Mouse (Mus musculus) fat pad, adult 2 months (tissue): ENCODE measurements around the gene Zdhhc12.
"Not testable (repeated sequence)": the region's sequence is repeated elsewhere in the genome, so short reads cannot be mapped to it uniquely, and the experiment has no call there.

Experiments
- DNase-seq: peaks from one replicate; pipeline ENCODE4 v3.0.0-alpha.2; 2011; ENCODE audit warnings: low read depth, low spot score; ENCODE audit errors: extremely low read depth

Gene Zdhhc12

DNA sequence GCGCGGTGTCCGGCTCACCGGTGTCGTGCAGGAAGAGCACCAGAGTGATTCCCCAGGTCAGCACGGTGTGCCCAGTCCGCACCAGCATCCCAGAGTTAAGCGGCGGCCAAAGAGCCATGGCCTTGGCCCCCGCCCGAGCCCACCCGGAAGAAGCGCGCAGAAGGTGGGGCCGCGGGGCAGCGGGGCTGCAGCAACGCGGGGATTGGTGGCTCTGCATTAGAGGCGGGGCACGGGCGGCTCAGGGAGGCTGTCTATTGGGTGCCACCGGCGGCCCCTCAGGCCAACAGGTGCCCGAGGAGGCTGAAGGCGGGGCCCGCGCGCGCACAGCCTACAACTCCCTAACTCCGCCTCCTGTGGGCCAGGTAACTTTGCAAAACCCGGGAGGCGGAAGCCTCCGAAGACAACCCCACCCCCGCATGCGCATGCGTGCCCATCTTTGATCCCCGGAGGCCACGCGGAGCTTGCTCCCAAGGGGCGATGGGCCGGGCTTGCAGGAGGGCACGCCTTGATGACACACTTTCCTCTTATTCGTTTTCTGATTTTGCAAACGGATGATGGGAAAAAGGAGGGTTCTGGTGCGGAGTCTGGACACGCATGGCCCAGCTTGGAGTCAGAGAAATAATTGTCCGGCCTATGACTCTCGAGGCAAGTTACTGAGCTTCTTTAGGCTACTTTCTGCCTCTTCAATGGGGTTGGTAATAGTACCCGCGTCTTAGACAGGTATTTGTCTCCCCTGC, at the start of gene Zdhhc12:
Zdhhc12 (minus strand) TSS at position 178 of the 737 bp plus-strand sequence.
- DNase-seq: peak; percentile 50

DNA sequence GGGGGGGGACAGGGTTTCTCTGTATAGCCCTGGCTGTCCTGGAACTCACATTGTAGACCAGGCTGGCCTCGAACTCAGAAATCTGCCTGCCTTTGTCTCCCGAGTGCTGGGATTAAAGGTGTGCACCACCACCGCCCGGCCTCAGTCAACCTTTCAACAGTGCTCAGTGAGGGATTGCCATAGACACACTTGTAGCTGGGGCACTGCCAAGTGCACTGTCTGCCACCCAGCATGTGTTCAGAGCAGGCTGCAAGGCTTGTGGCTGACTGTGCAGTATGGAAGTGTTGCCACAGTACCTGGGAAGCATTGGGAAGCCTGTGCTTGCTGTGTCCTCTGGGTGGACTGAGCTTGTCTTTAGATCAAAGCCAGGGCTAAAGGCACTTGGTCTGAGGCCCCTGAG, 46.6 kb upstream of the Zdhhc12 start:
- DNase-seq: not testable (repeated sequence)

DNA sequence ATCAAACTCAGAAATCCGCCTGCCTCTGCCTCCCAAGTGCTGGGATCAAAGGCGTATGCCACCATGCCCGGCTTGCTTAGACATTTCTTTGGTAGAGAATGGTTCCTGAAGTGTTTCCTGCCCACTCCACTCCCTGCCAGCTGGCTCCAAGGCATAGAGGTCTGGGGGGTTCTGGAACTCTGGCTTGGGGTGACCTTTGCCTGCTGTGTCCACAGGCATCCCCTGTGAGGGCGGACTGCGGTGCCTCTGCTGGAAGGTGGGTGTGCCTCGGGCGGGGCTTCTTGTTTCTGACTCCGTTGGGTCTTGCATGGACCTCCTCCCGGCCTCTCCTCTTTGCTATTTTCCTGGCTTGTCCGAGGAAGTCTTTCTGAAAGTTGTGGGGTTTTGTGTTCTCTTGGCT, 43.0 kb upstream of the Zdhhc12 start:
- DNase-seq: no peak

GRCm38 (mm10) chr2:30134928-30135620, 41.6 kb upstream of the Zdhhc12 start:
- no peak for DNase-seq

DNA sequence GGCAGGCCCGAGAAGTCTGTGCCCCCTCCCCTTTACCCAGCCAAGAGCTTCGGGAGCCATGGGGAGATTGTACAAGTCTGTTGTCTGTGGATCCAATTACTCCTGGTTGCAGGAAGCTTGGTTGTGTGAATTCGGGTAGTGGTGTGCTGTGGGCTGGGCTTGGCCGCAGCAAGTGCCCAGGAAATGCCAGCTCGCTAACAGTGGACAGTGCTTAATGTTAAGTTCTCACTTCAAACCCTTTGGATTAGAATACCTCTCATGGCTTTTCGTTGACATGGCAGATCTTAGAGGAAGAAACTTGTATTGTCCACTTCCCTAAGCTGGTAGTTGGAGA, 40.9 kb upstream of the Zdhhc12 start:
- no peak for DNase-seq

GRCm38 (mm10) chr2:30133613-30134377, 40.3 kb upstream of the Zdhhc12 start, which contains the start of gene Tbc1d13:
Gene Tbc1d13, plus strand, starts transcription at chr2:30133746.
- DNase-seq: peak; percentile 39

GRCm38 (mm10) chr2:30132801-30133612, 39.6 kb upstream of the Zdhhc12 start:
- peak; percentile 64 for DNase-seq

DNA sequence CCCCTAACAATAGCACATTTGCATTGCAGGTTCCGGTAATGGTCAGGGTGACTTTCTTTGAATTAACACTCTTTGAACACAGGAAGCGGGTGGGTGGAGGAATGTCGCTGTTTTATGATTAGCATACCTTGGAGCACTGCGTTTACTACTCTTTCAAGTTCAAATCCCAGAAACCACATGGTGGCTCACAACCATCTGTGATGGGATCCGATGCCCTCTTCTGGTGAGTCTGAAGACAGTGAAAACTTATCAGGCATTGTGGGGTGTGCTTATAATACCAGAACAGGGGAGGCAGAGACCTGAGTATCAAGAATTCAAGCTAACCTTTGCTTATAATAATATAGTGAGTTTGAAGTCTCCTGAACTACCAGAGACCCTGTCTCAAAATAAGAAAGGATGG, 37.8 kb upstream of the Zdhhc12 start:
- DNase-seq: not testable (repeated sequence)

- DNase-seq: no peak
Observed at GRCm38 (mm10) chr2:30130156-30130555, 36.7 kb upstream of the Zdhhc12 start.

DNA sequence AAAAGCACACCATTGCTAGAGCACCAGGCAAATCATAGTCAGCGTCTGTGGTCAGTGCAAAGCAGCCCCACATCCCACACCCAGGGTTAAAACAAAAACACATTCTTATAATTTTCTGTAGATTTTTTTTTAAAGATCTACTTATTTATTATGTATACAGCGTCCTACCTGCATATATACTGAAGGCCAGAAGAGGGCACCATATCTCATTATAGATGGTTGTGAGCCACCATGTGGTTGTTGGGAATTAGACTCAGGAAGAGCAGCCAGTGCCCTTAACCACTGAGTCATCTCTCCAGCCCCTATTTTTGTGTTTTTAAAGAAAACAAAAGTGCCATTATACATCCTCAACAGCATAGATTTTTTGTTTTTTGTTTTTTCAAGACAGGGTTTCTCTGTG, 35.3 kb upstream of the Zdhhc12 start:
- DNase-seq: no peak

- no peak for DNase-seq
Observed at GRCm38 (mm10) chr2:30124472-30125274, 31.2 kb upstream of the Zdhhc12 start, which contains the start of gene Zer1. Gene Zer1, minus strand, starts transcription at chr2:30124585.

DNA sequence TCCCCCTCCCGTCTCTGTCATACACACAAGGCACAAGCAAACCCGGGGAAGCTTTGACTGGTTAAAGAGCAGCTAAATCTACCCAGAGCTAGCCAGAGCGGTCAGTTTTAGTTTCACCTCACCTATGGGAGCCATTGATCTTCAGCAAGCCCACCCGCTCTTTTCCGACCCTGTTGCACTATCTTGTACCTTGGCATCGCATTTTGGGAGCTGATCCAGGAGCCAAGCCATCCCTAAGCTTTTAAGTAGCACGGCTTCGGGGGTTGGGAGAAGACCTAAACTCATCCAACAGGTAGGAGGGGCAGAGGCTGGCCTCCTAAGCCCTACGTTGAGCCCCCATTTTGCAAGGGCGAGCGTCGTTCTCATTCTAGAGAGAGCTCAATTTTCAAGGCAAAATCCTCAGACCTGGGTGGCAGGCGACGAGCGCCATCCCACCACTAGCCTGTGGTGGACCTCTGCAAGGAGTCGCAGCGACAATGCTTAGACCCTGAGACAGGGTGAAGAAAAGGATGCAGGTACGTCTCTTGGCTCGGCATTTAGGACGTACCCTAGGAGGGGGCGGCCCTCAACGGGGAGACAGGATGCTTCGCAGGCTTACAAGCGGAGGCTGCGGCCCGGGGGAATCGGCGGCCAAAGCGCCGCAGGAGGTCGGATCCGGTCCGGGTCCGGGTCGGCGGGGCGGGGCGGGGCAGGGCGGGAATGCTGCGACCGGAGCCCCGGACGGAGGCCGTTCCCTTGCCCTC, 30.5 kb upstream of the Zdhhc12 start:
- no peak for DNase-seq

- no peak for DNase-seq
Observed at GRCm38 (mm10) chr2:30122766-30123165, 29.3 kb upstream of the Zdhhc12 start.

GRCm38 (mm10) chr2:30120269-30120668, 26.8 kb upstream of the Zdhhc12 start:
- DNase-seq: no peak

GRCm38 (mm10) chr2:30119641-30120051, 26.2 kb upstream of the Zdhhc12 start:
- DNase-seq: no peak

- no peak for DNase-seq
Observed at GRCm38 (mm10) chr2:30112564-30112963, 19.1 kb upstream of the Zdhhc12 start.

DNA sequence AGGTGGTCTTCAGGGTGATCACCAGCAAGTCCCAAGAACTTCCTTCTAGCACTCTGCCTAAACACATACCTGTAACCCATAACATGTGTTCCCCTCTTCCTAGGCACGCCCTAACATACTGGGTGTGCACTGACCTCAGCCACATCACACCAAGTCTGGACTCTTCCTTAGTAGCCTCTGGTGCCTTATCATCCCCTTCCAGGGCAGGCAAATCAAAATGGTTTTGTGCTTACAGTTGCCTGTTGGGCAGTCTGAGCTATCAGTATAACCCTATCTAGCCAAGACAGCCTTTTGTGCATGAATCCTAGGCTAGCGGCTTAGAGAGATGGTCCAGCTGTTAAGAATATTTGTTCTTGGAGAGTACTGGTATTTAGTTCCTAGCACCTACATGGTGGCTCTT, 18.1 kb upstream of the Zdhhc12 start:
- DNase-seq: no peak

DNA sequence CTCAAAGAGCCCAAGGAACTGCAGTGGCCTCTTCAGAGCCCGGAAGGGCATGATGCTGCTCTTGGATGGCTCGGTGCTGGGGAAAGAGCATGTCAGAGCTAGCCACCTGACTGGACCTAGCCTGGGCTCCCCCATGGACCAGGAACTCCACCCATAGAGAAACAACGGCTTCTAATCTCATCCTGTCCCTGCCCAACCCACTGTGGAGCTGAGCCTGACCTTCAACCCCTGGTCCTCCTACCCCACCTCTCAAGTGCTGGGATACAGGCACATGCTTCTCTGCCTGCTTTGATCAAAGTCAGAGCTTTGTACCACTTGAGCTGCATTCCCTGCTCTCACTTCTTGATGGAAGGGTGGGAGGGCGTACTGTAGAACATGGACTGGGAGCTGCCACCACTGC, 14.8 kb upstream of the Zdhhc12 start:
- no peak for DNase-seq

DNA sequence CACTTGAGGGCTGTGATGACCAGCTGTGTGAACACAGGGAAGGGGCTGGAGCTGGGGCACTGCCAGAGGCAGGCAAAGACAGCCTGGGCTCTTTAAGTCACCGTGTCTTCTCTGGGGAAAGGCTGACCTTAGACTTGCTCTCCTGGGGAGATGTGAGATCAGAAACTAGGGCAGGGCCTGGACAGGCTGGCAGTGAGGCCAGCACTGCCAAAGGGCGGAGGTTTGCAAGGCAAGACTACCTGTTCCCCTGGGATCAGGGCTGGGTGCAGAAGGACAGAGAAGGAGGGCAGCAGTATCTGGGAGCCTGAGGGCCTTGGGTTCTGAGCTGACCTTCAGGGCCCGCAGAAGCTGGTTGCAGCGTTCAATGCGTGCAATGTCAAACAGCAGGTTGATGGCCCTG, 14.2 kb upstream of the Zdhhc12 start:
- DNase-seq: no peak
